Mouse (Mus musculus) kidney, postnatal 25 days (tissue): ENCODE measurements around the gene Galnt7.

ENCODE experiments used
- DNase-seq, 2 experiments: peaks; one replicate each; pipeline ENCODE4 v3.0.0; 2021; ENCODE audit warnings: mixed read lengths in 2 of 2

Galnt7 gene

GRCm38 (mm10) chr8:57652456-57653055, at the start of gene Galnt7:
Gene Galnt7, minus strand, starts transcription at chr8:57653032.
- peak; percentile 60 to 83 for DNase-seq

DNA sequence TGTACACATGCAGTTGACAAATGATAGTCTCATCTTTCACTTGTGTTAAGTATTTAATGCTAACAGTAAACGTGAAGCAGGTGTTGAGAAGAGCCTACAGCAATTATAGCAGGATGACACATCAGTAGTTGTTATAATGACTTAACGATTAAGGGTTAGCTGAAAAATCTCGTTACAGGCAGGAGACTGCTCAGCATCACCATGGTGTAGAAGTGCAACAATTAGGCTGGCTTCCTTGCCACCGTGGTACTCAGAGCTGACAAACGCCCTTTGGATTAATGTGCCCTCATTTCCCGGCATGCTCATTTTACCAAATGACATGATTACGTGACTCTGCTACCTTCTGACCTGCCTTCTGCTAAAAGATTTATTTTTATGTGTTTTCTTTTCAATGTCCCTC, 35.8 kb upstream of the Galnt7 start:
- no peak for DNase-seq

- DNase-seq = no peak
Observed at GRCm38 (mm10) chr8:57685803-57686202, 33.0 kb upstream of the Galnt7 start.

DNA sequence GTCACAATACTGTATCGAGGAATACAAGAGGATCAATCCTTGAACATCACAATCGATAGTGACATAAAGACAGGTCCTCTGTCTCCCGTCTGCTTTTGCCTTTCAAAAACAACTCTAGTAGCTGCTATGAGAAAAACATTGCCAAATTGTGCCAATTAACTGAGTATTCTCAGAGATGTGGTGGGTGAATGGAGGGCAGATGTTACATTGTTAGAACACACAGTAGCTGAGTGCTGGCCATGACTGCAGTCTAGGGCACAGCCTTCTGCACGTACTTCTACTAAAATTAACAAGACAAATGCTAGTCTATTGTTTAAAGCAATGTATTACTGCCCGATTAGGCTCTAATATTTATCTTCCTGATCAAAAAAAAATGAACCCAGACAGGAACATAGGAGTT, 27.2 kb upstream of the Galnt7 start:
- no peak for DNase-seq

- no peak for DNase-seq
Observed at GRCm38 (mm10) chr8:57664121-57664520, 11.3 kb upstream of the Galnt7 start.

DNA sequence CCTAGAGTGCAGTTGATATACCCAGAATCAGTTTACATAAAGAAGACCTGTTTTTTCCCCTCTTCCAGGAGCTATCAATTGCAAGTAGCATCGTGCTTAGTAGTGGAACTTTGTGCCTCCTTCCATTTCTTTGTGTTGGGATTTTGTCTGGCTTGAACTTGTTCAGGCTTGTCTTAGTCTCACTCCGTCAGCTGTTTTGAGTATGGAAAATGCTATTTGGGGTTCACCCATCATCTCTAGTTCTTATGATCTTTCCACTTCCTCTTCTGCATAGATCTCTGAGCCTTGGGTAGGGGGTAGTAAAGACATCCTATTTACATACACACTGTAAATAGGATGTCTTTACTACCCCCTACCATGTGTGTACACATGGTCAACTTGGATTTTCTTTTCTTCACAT, 7.2 kb upstream of the Galnt7 start:
- DNase-seq = no peak

- no peak for DNase-seq
Observed at GRCm38 (mm10) chr8:57656446-57656845, 3.6 kb upstream of the Galnt7 start.

DNA sequence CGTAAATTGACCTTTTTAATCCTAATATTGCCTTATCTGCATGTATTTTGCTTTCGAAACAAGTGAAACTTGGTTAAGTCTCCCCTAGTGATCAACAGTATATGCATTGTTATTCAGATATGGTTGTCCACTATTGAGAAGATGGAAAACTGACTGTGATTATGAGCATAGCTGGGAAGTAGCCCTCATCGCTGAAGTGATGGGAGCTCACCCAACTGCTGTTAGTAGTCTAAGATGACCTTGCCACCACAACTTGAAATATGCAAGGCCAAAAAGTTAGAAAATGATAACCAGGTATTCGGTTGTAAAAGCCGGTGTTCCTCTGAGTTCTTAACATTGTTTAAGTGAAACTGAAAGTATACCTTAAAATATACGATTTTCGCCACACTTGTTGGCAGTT, 1.3 kb upstream of the Galnt7 start:
- no peak for DNase-seq

GRCm38 (mm10) chr8:57653768-57654125, 915 bp upstream of the Galnt7 start:
- DNase-seq = no peak

DNA sequence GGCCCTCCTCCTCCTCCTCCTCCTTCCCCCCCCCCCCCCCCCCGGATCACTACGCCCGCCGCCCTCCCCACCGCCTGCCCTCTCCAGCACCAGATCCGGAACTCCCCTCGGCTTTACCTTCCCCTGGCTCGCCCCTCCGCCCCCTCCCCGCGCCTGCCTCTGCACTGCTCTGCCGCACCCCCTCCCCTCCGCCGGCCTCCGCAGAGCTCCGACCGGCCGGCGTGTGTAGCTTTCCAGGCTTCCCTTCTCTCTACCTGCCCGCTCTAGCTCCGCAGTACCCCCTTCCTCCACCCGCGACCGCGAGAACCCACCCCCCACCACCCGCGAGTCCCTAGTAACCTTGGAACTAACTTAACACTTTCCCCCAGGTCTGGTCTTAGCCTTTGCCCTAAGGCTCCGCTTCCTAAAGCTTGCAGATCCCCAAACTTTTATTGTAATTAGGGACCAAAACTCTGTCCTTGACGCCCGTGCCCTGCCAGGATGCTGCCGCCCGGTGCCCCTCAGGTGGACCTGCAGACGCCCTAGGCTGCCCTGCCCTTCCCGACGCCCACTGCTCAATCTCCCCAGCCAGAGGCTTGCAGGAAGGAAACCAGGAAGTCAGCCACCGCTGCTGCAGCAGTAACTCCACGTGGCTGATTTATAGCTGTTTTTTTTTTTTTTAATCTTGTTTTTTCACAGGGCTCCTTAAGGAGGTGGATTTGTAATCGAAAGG, 380 bp upstream of the Galnt7 start:
- peak; percentile 42 to 76 for DNase-seq

GRCm38 (mm10) chr8:57651689-57652455, 960 bp downstream of the Galnt7 start:
- peak; percentile 71 to 88 for DNase-seq

GRCm38 (mm10) chr8:57651357-57651688, 1.5 kb downstream of the Galnt7 start:
- no peak for DNase-seq

GRCm38 (mm10) chr8:57650216-57650615, 2.6 kb downstream of the Galnt7 start:
- no peak for DNase-seq

DNA sequence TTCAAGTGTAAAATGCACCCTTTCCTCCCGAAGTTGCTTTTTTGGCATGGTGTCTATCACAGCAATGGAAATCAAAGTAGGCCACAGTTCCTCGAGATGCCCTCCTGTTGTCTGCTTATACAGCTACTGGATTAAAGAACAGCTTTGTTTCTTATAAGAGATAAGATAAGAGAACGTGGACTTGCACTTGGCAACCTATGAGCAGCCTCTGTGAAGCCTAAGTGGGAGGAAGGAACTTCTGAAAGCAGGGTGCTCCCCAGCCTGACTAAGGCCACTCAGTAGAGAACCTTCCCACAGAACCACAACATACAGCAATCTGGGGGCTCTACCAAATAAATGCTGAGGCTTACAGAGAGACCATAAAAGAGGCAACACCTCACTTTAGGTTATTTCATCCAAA, 5.3 kb downstream of the Galnt7 start:
- no peak for DNase-seq

DNA sequence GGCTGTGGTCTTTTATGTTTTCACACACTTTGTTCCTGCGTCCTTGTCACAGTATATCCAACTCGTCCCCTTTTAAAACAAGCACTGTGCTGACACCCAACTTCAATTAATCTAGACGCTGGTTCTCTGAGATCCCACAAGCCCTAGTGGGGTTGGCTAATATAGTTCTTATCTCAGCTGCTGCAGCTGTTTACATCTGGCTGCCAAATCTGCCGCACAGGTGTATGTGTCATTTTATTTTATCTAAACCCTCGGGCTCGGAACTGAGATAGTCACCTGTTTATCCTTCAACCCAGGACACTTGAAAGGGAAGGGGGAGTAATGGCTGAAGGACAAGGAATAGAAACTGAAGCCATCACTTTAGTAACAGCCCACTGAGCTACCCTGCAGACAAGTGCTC, 8.6 kb downstream of the Galnt7 start:
- no peak for DNase-seq

- no peak for DNase-seq
Observed at GRCm38 (mm10) chr8:57642722-57643121, 10.1 kb downstream of the Galnt7 start.

- DNase-seq = no peak
Observed at GRCm38 (mm10) chr8:57638925-57639324, 13.9 kb downstream of the Galnt7 start.

DNA sequence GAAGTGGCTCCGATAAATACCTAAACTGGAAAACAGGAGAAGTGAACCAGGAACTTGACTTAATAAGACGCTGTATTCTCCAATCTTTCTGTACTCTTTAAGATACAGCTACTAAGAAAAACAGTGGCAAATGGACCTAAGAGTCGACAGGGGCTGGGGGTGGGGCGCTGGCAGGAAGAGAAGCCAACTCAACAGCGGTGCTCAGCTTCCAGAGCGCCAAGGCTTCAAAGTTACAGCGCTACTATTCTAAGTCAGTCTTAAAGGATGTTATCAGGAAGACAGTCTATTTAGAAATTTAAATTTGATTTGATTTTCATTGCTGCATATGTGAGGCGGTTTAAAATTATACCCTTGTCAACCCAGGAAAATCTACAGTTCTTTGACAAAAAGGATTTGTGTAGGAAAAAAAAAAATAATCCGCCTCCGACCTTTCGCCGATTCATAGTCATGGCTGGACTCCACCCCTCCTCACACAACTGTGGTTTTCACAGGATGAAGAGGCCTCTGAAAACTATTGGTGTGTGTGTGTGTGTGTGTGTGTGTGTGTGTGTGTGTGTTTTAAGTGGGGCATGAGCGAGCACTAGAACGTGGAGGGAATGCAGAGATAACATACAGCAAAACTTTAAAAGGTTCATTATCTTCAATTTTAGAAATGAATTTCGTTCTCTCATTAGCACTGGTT, 15.1 kb downstream of the Galnt7 start:
- DNase-seq = no peak

DNA sequence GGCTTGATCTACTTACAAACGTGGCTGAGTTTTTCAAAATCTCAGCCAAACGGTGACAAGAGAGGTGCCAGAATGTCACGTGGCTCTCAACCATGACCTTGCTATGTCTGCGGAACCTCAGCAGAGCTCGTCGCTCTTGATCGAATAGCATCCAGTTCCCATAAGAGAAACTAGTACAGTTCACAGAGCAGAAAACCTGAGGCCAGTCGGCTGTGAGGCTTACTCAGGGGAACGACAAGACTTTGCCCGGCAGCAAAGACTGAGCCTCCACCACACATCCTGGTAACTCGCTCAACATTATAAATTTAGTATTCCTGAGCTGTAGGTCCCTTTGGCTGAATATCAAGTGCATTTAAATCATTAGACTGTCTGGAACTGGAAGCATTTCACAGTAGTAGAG, 16.1 kb downstream of the Galnt7 start:
- DNase-seq = peak in 1 of 2 experiments; percentile 18

- DNase-seq = no peak
Observed at GRCm38 (mm10) chr8:57636281-57636680, 16.6 kb downstream of the Galnt7 start.

GRCm38 (mm10) chr8:57631780-57632179, 21.1 kb downstream of the Galnt7 start:
- no peak for DNase-seq

- DNase-seq = no peak
Observed at GRCm38 (mm10) chr8:57630148-57630547, 22.7 kb downstream of the Galnt7 start.

DNA sequence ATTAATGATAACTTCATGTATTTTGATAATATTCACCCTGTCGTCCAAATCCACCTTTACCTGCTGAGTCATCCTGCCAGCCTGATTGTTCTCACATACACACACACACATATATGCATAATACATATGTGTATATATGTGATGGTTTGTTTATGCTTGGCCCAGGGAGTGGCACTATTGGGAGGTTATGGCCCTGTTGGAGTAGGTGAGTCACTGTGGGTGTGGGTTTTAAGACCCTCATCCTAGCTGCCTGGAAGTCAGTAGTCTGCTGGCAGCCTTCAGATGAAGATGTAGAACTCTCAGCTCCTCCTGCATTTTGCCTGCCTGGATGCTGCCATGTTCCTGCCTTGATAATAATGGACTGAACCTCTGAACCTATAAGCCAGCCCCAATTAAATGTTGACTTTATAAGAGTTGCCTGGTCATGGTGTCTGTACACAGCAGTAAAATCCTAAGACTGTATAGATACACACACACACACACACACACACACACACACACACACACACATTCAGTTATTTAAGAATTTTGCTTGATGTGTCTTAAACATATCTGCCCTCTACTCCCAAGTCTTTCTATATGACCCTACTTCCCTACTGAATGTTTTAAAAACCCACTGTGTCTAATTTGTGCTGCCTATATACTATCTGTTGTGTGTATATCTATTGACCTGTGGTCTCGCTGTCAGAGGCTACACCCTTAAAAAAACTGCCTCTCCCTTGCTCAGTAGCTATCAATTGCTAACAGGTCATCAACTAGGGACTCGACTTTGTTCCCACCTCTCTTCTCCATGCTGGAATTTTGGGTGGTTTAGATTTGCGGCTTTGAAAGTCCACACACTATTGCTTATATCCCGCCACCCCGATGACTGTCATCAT, 23.8 kb downstream of the Galnt7 start:
- DNase-seq = no peak
